Mouse (Mus musculus): ENCODE data around the gene Tsga10ip.
"Not testable (repeated sequence)": the region's sequence is repeated elsewhere in the genome, so short reads cannot be mapped to it uniquely, and the experiment has no call there.

The Tsga10ip gene

GRCm38 (mm10) chr19:5424092-5424781 lies 21.9 kb upstream of the Tsga10ip start:
- DNase-seq (ENCODE audit: low read depth): no peak

- no peak for DNase-seq (ENCODE audit: low read depth)
These were observed 21.2 kb upstream of the Tsga10ip start for GRCm38 (mm10) chr19:5423561-5423960.

DNA sequence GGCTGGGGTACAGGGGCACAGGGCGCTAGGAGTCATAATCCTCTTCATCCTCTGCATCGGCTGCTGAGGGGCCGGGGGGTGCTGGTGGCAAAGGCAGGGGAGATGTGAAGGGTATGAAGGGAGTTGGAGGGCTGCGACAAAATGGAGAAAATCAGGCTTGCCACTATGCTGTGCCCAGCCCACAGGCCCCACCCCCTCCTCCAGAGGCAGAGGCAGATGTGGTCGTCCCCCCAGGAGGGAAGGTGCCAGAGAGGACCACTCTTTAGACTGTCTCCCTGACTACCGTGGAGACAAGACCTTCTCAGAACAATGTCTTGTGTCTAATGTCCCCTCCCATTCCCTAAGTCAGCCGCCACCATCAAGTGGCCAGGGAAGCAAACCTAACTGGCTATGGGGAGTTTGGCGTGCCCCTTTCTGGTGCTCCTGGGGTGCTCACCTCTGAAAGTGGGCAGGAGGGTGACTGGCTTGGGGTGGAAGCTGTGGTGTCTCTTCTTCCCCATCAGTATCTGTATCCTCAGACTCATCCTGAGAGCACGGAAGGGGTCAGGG lies 20.6 kb upstream of the Tsga10ip start:
- DNase-seq (ENCODE audit: low read depth): no peak

DNA sequence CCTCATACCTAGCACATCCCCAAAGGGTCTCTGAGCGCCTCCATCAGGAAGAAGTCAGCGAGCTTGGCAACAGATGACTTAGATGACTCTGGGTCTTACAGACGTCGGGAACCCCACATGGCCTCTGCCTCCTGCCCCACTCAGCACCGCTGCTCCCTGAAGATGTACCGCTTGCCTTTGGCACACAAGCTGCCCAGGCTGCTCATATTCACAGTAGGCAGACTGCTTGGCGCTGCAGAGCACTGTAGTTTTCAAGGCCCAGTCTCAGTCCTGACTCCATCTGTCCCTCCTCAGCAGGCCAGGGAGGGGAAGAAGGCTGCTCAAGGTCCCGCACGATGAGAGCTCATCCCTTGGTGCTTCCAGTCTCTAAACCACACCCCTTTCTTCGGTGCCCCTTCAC lies 19.9 kb upstream of the Tsga10ip start:
- no peak for DNase-seq (ENCODE audit: low read depth)

- DNase-seq (ENCODE audit: low read depth): no peak
These were observed 19.5 kb upstream of the Tsga10ip start for GRCm38 (mm10) chr19:5421784-5422183.

GRCm38 (mm10) chr19:5420579-5420978 lies 18.3 kb upstream of the Tsga10ip start:
- DNase-seq (ENCODE audit: low read depth): no peak

DNA sequence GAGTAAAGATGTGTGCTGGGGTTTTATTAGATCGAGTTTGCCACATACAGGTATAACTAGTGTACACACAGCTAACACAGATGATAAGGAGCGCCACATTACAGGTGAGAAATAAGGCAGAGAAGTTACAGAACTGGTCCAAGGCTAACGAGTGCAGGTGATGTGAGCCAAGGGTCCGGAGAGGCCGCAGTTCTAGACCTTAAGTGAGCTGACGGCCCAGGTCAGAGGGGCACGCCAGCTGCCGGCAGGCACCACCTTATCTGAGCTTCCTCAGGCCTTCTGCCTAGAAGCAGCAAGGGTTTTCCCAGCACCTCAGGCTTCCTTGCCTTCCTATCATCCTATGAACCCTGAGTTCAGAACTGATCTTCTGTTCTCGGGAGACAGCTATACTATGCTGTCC lies 17.3 kb upstream of the Tsga10ip start:
- no peak for DNase-seq (ENCODE audit: low read depth)

GRCm38 (mm10) chr19:5418750-5419466 lies 16.6 kb upstream of the Tsga10ip start:
- DNase-seq (ENCODE audit: low read depth): no peak

GRCm38 (mm10) chr19:5414534-5414957 lies 12.2 kb upstream of the Tsga10ip start:
- DNase-seq (ENCODE audit: low read depth): no peak

DNA sequence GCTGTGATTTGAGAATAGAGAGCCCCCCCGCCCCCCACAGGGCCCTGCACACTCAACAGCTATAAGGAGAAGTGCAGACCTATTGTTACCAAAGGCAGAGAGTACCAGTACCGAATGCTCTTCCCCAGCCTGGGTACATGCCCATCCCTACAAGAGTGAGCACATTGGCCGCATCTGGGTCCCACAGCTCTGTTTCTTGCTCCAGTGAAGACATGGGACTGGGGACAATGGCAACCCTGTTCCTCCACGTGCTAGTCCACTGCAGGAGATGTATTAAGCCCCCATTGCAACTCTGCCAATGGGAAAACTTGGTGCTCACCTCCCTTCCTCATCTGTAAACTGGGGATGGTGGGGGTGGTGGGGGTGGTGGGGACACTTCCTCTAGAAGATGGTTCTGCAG lies 11.5 kb upstream of the Tsga10ip start:
- no peak for DNase-seq (ENCODE audit: low read depth)

GRCm38 (mm10) chr19:5411961-5412360 lies 9.6 kb upstream of the Tsga10ip start:
- no peak for DNase-seq (ENCODE audit: low read depth)

DNA sequence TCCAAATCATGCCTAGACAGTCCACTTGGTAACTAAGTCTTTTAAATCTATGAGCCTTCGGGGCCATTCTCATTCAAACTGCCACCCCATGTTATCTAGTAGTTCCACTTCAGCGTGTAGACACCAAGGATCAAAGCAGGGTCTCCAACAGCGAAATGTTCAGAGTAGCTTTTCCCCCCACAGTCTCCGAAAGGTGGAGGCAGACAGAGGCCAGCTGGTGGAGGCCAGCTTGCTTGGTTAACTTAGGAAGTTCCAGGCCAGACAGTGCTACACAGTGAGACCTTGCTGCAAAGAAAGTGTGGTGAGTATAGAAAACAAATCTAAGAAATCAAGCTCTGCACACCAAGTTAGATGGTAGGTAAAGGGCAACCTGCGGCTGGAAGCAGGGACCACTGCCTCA lies 8.3 kb upstream of the Tsga10ip start:
- DNase-seq (ENCODE audit: low read depth): no peak

DNA sequence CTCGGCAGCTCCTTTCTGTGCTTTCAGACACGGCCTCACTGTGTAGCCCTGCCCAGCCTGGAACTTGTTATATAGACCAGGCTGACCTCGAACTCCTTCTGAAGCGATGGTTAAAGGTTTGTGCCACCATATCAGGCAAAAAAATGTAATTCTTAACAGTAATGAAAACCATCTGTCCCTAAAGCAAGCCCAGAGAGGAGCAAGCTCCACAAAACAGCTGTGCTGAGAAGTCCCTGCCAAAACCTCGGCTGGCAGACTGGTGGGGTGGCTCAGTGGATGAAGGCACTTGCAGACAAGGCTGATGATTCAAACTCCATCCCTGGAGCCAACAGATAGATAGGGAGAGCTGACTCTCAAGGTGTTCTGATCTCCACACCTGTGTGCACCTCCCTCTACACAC lies 6.7 kb upstream of the Tsga10ip start:
- no peak for DNase-seq (ENCODE audit: low read depth)

DNA sequence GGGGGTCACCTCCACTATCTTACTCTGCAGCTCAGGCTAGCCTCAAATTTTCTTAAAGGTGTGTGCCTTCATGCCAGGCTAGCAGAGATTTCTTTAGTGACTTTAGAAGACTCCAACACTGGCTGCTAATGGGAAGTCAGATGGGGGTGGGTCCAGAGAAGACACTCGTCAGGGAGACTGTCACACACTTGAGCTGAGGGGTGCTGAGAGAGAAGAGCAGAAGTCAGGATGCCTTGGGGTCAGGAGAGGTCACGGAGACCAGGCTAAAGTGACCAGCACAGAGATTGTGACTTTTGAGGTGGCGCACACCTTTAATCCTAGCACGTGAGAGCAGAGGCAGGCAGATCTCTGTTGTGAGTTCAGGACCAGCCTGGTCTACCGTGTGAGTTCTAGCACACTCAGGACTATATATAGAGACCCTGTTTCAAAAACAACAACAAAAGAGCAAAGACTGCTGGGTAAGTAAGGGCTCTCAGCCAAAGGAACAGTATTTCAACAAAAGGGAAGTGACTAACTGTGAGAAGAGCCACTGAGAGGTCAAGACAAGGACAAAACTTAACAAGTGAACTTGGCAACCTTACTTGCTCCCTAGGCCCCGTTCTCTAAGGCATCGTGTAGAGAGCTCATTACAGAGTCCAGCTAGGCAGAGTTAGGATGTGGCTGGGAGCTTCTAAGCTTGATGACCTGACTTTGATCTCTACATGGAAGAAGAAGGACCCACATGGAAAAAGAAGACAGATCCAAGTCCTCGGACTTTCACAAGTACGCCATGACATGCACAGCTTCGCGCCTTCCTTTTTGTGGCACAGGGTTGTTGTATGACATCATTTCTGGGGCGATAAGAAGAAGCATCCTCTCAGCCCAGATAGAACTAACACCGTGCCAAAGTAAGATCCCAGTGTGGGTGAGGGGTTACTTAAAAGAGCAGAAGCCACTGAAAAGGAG lies 6.0 kb upstream of the Tsga10ip start:
- DNase-seq (ENCODE audit: low read depth): no peak

DNA sequence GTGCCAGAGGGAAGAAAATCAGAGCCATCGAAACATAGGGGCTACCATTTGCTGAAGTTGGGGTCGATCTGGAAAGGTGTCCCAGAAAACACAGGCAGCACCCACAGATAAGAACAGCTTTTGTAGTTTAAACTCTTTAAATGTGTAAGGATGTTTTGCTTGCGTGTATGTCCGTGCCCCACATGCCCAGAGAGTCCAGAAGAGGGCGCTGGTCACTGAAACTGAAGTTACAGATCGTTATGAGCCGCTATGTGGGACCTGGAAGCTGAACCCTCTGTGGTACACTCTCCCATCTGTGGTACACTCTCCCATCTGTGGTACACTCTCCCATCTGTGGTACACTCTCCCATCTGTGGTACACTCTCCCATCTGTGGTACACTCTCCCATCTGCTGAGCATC lies 4.8 kb upstream of the Tsga10ip start:
- no peak for DNase-seq (ENCODE audit: low read depth)

DNA sequence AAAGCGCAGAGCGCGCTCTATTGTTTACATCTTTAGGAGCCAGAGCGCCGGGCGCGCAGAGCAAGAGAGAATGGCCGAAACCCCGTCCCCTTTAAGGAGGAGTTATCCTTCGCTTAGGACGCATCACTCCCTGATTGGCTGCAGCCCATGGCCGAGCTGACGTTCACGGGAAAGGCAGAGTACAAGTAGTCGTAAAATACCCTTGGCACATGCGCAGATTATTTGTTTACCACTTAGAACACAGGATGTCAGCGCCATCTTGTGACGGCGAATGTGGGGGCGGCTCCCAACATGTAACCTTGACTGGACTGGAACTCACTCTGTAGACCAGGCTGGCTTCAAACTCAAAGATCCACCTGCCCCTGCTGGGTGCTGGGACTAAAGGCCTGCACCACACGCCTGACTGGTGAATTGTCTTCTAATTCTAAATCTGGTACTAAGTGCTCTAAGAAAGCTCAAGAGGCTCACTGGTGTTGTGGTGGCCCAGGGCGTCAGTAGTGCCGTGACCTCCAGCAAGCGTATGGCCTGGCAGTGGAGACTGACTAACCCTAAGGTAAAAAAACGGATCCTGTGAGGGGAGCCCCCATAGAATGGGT lies 4.3 kb upstream of the Tsga10ip start:
- DNase-seq (ENCODE audit: low read depth): not testable (repeated sequence)

DNA sequence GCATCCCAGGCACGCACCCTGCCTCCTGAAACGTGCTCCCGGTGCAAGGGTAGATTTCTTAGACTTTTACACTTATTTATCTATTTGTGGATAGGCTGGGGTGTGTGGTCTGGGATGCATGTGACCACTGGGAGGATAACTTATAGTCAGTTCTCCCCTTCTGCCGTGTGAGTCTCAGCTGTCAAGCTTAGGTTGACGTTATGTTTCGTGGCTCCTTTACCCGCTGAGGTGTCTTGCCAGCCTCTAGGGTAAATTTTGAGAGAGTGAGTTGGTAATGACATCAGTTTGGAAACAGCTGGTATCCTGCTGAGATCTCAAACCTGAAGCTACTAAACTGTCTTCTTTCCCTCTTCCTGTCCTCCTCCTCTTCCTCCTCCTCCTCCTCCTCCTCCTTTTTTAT lies 3.6 kb upstream of the Tsga10ip start:
- DNase-seq (ENCODE audit: low read depth): no peak

GRCm38 (mm10) chr19:5401073-5401472 lies 1.3 kb downstream of the Tsga10ip start:
- not testable (repeated sequence) for DNase-seq (ENCODE audit: low read depth)

DNA sequence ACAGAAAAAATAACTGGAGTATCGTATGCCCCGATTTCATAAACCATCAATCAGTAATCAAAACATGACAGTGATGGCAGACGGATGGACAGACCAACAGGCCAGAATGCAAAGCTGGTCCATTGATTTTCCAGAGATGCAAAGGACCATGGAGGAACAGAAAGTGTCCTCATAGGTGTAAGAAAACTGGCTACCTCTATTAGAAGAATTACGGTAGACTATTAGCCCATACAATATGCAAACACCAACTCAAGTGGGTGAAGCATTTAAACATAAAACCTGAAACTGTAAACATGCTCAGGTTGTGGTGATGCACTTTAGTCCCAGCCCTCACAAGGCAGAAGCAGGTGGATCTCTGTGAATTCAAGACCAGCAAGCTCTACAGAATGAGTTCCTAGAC lies 7.0 kb downstream of the Tsga10ip start:
- no peak for DNase-seq (ENCODE audit: low read depth)

GRCm38 (mm10) chr19:5394168-5394567 lies 8.2 kb downstream of the Tsga10ip start:
- no peak for DNase-seq (ENCODE audit: low read depth)

DNA sequence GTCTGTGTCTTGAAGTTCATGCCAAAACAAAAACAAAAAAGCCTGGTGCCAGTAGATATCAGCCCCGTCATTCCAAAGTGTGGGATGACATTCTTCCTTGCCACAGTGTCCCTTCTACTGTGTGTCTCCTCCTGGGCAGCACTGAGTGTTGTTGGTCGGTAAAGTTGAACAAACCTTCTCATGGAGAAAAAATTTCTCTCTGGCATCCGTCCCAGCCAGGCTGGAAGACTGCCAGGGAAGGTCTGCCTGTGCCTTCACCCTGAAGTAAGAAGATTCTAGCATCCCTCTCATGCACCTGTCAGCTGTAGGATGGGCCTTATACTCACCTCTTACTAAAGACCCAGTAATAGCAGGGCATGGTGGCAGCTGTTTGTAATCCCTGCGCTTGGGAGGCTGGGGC lies 9.4 kb downstream of the Tsga10ip start:
- no peak for DNase-seq (ENCODE audit: low read depth)

GRCm38 (mm10) chr19:5390416-5390815 lies 11.9 kb downstream of the Tsga10ip start:
- no peak for DNase-seq (ENCODE audit: low read depth)
